Mouse (Mus musculus) kidney, adult 2 months (tissue): Measurements from ENCODE around the gene Mnd1. TPM values are rescaled to one million over a fixed set of nuclear protein-coding genes. Genes with fewer than 3 reads are reported as not detected.
A peak's percentile ranks its signal among the peaks of the same experiment; 100 is the strongest.

ENCODE experiments used
- DNase-seq: peaks from one replicate; pipeline ENCODE4 v3.0.0; 2021
- H3K27ac ChIP-seq: fragments of 200-500 bp; 2 replicates; pipeline ENCODE4 v1.5.1; 2012; ENCODE audit warnings: low read depth, low read length, control low read depth, inconsistent platforms; ENCODE audit not compliant: insufficient read depth
- H3K27me3 ChIP-seq: fragments of 200-500 bp; replicated peaks from 2 replicates; pipeline ENCODE4 v1.6.1; 2012; ENCODE audit warnings: mild to moderate bottlenecking, moderate library complexity, low read length, inconsistent platforms; ENCODE audit not compliant: control insufficient read depth, insufficient read depth
- H3K36me3 ChIP-seq: fragments of 200-500 bp; 2 replicates; pipeline ENCODE4 v1.6.1; 2012; ENCODE audit warnings: mild to moderate bottlenecking, moderate library complexity, low read length, inconsistent platforms; ENCODE audit not compliant: control insufficient read depth, insufficient read depth
- H3K4me1 ChIP-seq: fragments of 200-500 bp; 2 replicates; pipeline ENCODE4 v1.6.1; 2011; ENCODE audit warnings: low read length; ENCODE audit not compliant: control insufficient read depth, insufficient read depth
- H3K4me3 ChIP-seq: fragments of 200-500 bp; 2 replicates; pipeline ENCODE4 v1.5.1; 2011; ENCODE audit warnings: mild to moderate bottlenecking, low read depth, low read length, control low read depth; ENCODE audit not compliant: insufficient read depth
- CTCF ChIP-seq: fragments of 200-500 bp; conservative IDR thresholded peaks from 2 replicates; pipeline ENCODE4 v1.5.1; 2011; ENCODE audit warnings: low read depth, mild to moderate bottlenecking, control low read depth, low read length, moderate library complexity, mixed read lengths; ENCODE audit not compliant: insufficient read depth, insufficient read length
- POLR2A ChIP-seq: fragments of 200-500 bp; IDR thresholded peaks from one replicate; pipeline ENCODE4 v1.6.1; 2011; ENCODE audit warnings: low read depth, low read length, control low read depth
- WGBS: fragments of 180-500 bp; shearing (Covaris S2); methylation state at CpG from one replicate; pipeline ENCODE4 v1.1.7; 2018; 5-methylcytosine and 5-hydroxymethylcytosine counted together
- polyA plus RNA-seq: library from polyadenylated mRNA; depleted of rRNA; stranded (reverse); fragments of >200 nt; gene quantifications from 2 replicates; pipeline ENCODE4 v1.2.3, GENCODE M21; 2012

The Mnd1 gene
- polyA plus RNA-seq, 1 experiment, result 0.72 TPM

- H3K4me3 ChIP-seq, result no peak overlapping the region
- no peak overlapping the region for H3K27ac ChIP-seq
- no peaks in the 10 kb centered on the region for H3K27me3 ChIP-seq
- H3K4me1 ChIP-seq, result no peaks in the 10 kb centered on the region
- H3K36me3 ChIP-seq, result no peaks in the 10 kb centered on the region
- DNase-seq, result no peak
- TF ChIP-seq POLR2A, result no peak
- TF ChIP-seq CTCF, result no peak
- WGBS, result 70% methylated on average over 4 of the region's 4 CpGs
Measured at GRCm38 (mm10) chr3:84157011-84157410, 1.4 kb upstream of the Mnd1 start.

GRCm38 (mm10) chr3:84156105-84156504 is 519 bp upstream of the Mnd1 start:
- no peak for TF ChIP-seq CTCF
- TF ChIP-seq POLR2A, result no peak
- Histone ChIP-seq H3K36me3 (no peaks in the 10 kb centered on the region), H3K4me3 (no peak overlapping the region), H3K27ac (no peak overlapping the region), H3K4me1 (no peaks in the 10 kb centered on the region), H3K27me3 (no peaks in the 10 kb centered on the region)
- 44% methylated on average over 6 of the region's 6 CpGs for WGBS
- no peak for DNase-seq

GRCm38 (mm10) chr3:84155146-84155545 is 440 bp downstream of the Mnd1 start:
- Histone ChIP-seq H3K4me1 (no peaks in the 10 kb centered on the region), H3K4me3 (peak overlapping the region; percentile 47), H3K36me3 (no peaks in the 10 kb centered on the region), H3K27me3 (no peaks in the 10 kb centered on the region), H3K27ac (no peak overlapping the region)
- WGBS, result 1% methylated on average over 26 of the region's 27 CpGs
- DNase-seq, result no peak
- TF ChIP-seq POLR2A, result no peak

- no peak for DNase-seq
- Histone ChIP-seq H3K4me1 (no peaks in the 10 kb centered on the region), H3K27me3 (no peaks in the 10 kb centered on the region), H3K27ac (no peak overlapping the region), H3K4me3 (no peak overlapping the region), H3K36me3 (no peaks in the 10 kb centered on the region)
- 23% methylated on average over 12 of the region's 12 CpGs for WGBS
- TF ChIP-seq POLR2A (no peak), CTCF (no peak)
Measured at GRCm38 (mm10) chr3:84154721-84155141, 855 bp downstream of the Mnd1 start.

GRCm38 (mm10) chr3:84149831-84150230 is 5.8 kb downstream of the Mnd1 start:
- Histone ChIP-seq H3K27me3 (no peaks in the 10 kb centered on the region), H3K27ac (no peak overlapping the region), H3K36me3 (no peaks in the 10 kb centered on the region), H3K4me1 (no peaks in the 10 kb centered on the region), H3K4me3 (no peak overlapping the region)
- no peak for TF ChIP-seq CTCF
- TF ChIP-seq POLR2A, result no peak
- 98% methylated on average over 3 of the region's 3 CpGs for WGBS
- no peak for DNase-seq

GRCm38 (mm10) chr3:84140947-84141346 is 14.6 kb downstream of the Mnd1 start:
- H3K27me3 ChIP-seq, result no peaks in the 10 kb centered on the region
- H3K4me1 ChIP-seq, result no peaks in the 10 kb centered on the region
- H3K4me3 ChIP-seq, result no peak overlapping the region
- 67% methylated on average over 7 of the region's 7 CpGs for WGBS
- no peak overlapping the region for H3K27ac ChIP-seq
- H3K36me3 ChIP-seq, result no peaks in the 10 kb centered on the region
- TF ChIP-seq CTCF (no peak), POLR2A (no peak)
- no peak for DNase-seq

GRCm38 (mm10) chr3:84136509-84136908 is 19.1 kb downstream of the Mnd1 start:
- DNase-seq, result no peak
- no peaks in the 10 kb centered on the region for H3K36me3 ChIP-seq
- 88% methylated on average over 7 of the region's 7 CpGs for WGBS
- TF ChIP-seq CTCF (no peak), POLR2A (no peak)
- no peaks in the 10 kb centered on the region for H3K4me1 ChIP-seq
- no peaks in the 10 kb centered on the region for H3K27me3 ChIP-seq
- no peak overlapping the region for H3K4me3 ChIP-seq
- no peak overlapping the region for H3K27ac ChIP-seq

DNA sequence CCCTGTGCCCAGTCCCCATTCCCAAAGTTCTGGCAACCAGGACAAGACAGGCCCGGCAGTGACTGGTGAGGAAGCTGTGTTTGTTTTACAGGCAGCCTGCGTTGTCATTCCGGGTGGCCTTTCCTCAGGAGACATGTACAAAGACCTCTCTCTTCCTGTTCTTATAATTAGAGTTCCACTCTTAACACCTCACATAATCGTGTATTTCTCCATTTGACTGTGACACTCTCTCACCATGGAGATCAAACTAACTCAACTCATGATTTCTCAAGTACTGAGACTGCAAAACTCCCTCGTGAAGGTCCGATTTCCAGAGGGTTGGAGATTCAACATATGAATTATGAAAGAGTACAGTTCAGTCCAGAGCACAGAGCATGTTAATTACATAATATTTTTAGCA is 19.7 kb downstream of the Mnd1 start:
- TF ChIP-seq CTCF (no peak), POLR2A (no peak)
- WGBS, result 67% methylated on average over 6 of the region's 6 CpGs
- Histone ChIP-seq H3K4me3 (0 out of 2 replicates have a peak overlapping the region, but pooled peaks have one; percentile 28), H3K36me3 (no peaks in the 10 kb centered on the region), H3K27ac (no peak overlapping the region), H3K4me1 (no peaks in the 10 kb centered on the region), H3K27me3 (no peaks in the 10 kb centered on the region)
- DNase-seq, result no peak
